Mouse (Mus musculus) CH12.LX (cell line): ENCODE results near the gene Itpr1. TPM values are rescaled to one million over a fixed set of nuclear protein-coding genes. Genes with fewer than 3 reads are reported as not detected.

Experiments
- DNase-seq: peaks from one replicate; pipeline ENCODE4 v3.0.0-alpha.2; 2013; ENCODE audit errors: extremely low read depth
- H3K27ac ChIP-seq: 2 replicates; pipeline ENCODE4 v1.5.1; 2012; ENCODE audit warnings: low read depth, mild to moderate bottlenecking, control low read depth, moderate library complexity; ENCODE audit not compliant: insufficient read depth
- H3K27me3 ChIP-seq: replicated peaks from 2 replicates; pipeline ENCODE3; 2012; ENCODE audit warnings: inconsistent platforms
- H3K36me3 ChIP-seq, 2 experiments: replicated peaks in 1 of 2; 2 replicates each; pipeline versions ENCODE3 to v1.6.1; 2012; ENCODE audit warnings: inconsistent platforms in 1 of 2, low read length in 1 of 2, mild to moderate bottlenecking in 1 of 2, mixed read lengths in 1 of 2, moderate library complexity in 1 of 2; ENCODE audit not compliant: control insufficient read depth in 1 of 2, insufficient read depth in 1 of 2
- H3K4me1 ChIP-seq, 2 experiments: 2 replicates each; pipeline ENCODE4 v1.6.1; 2012; ENCODE audit warnings: inconsistent platforms in 1 of 2, moderate library complexity in 1 of 2; ENCODE audit not compliant: insufficient read depth in 2 of 2, control insufficient read depth in 1 of 2
- H3K4me2 ChIP-seq: 2 replicates; pipeline ENCODE4 v1.6.1; 2012; ENCODE audit warnings: low read depth, mild to moderate bottlenecking, control low read depth; ENCODE audit not compliant: poor library complexity, insufficient read depth, severe bottlenecking
- H3K4me3 ChIP-seq, 3 experiments: fragments of 150-350 bp in 1 of 3; sonication (generic) in 1 of 3; replicated peaks in 1 of 3; 2 replicates each; pipeline versions ENCODE3 to v1.5.1; 2011 to 2012; ENCODE audit warnings: low read depth in 2 of 3, low read length in 2 of 3, mild to moderate bottlenecking in 2 of 3, moderate library complexity in 2 of 3, control low read depth in 1 of 3, improper control_type of control experiment in 1 of 3, inconsistent platforms in 1 of 3, mixed read lengths in 1 of 3; ENCODE audit not compliant: poor library complexity in 1 of 3
- H3K79me2 ChIP-seq: replicated peaks from 2 replicates; pipeline ENCODE4 v1.6.1; 2012; ENCODE audit warnings: mild to moderate bottlenecking, moderate library complexity; ENCODE audit not compliant: control insufficient read depth, poor library complexity, insufficient read depth, severe bottlenecking; ENCODE audit errors: extremely low read depth
- H3K9ac ChIP-seq: 2 replicates; pipeline ENCODE4 v1.6.1; 2012; ENCODE audit warnings: low read depth, mild to moderate bottlenecking, control low read depth, moderate library complexity; ENCODE audit not compliant: insufficient read depth
- H3K9me3 ChIP-seq: replicated peaks from 2 replicates; pipeline ENCODE3; 2012; ENCODE audit warnings: low read length, inconsistent platforms, mixed read lengths
- BHLHE40 ChIP-seq: IDR thresholded peaks from 2 replicates; pipeline ENCODE4 v1.6.1; 2011; ENCODE audit warnings: mild to moderate bottlenecking, low read depth, low read length, improper control_type of control experiment
- CHD1 ChIP-seq: IDR thresholded peaks from 2 replicates; pipeline ENCODE4 v1.6.1; 2012; ENCODE audit warnings: low read depth, low read length, improper control_type of control experiment, inconsistent platforms
- CHD2 ChIP-seq: IDR thresholded peaks from 2 replicates; pipeline ENCODE4 v1.6.1; 2011; ENCODE audit warnings: low read length, improper control_type of control experiment
- CTCF ChIP-seq, 2 experiments: IDR thresholded peaks in 1 of 2; conservative IDR thresholded peaks in 1 of 2; 2 replicates each; pipeline ENCODE4 v1.5.1; 2011 to 2012; ENCODE audit warnings: low read depth in 2 of 2, low read length in 2 of 2, improper control_type of control experiment in 1 of 2, inconsistent platforms in 1 of 2, mild to moderate bottlenecking in 1 of 2, moderate library complexity in 1 of 2
- E2F4 ChIP-seq: IDR thresholded peaks from 2 replicates; pipeline ENCODE4 v1.6.1; 2011; ENCODE audit warnings: low read depth, low read length, improper control_type of control experiment; ENCODE audit not compliant: insufficient replicate concordance
- EP300 ChIP-seq: IDR thresholded peaks from 2 replicates; pipeline ENCODE4 v1.6.1; 2011; ENCODE audit warnings: low read length, improper control_type of control experiment
- ETS1 ChIP-seq: conservative IDR thresholded peaks from 2 replicates; pipeline ENCODE4 v1.6.1; 2012; ENCODE audit warnings: low read depth, mild to moderate bottlenecking, inconsistent platforms, low read length, improper control_type of control experiment, moderate library complexity
- GABPA ChIP-seq: IDR thresholded peaks from 2 replicates; pipeline ENCODE4 v1.6.1; 2012; ENCODE audit warnings: low read depth, low read length, improper control_type of control experiment, inconsistent platforms; ENCODE audit not compliant: insufficient replicate concordance
- HCFC1 ChIP-seq: IDR thresholded peaks from 2 replicates; pipeline ENCODE4 v1.6.1; 2012; ENCODE audit warnings: low read depth, mild to moderate bottlenecking, inconsistent platforms, low read length, improper control_type of control experiment
- IRF4 ChIP-seq: IDR thresholded peaks from 2 replicates; pipeline ENCODE4 v1.6.1; 2014; ENCODE audit warnings: low read depth, mild to moderate bottlenecking, inconsistent platforms, low read length, improper control_type of control experiment
- JUND ChIP-seq: conservative IDR thresholded peaks from 2 replicates; pipeline ENCODE4 v1.6.1; 2011; ENCODE audit warnings: low read depth, low read length, improper control_type of control experiment
- KAT2A ChIP-seq: IDR thresholded peaks from 2 replicates; pipeline ENCODE4 v1.6.1; 2012; ENCODE audit warnings: low read length, improper control_type of control experiment, inconsistent platforms; ENCODE audit not compliant: insufficient replicate concordance
- MAX ChIP-seq: IDR thresholded peaks from 2 replicates; pipeline ENCODE4 v1.6.1; 2011; ENCODE audit warnings: low read length, improper control_type of control experiment
- MEF2A ChIP-seq: IDR thresholded peaks from 2 replicates; pipeline ENCODE4 v1.6.1; 2014; ENCODE audit warnings: low read depth, mild to moderate bottlenecking, inconsistent platforms, low read length, improper control_type of control experiment, borderline replicate concordance
- MYC ChIP-seq: IDR thresholded peaks from 2 replicates; pipeline ENCODE4 v1.6.1; 2011; ENCODE audit warnings: low read depth, mild to moderate bottlenecking, improper control_type of control experiment, low read length
- NRF1 ChIP-seq: IDR thresholded peaks from 2 replicates; pipeline ENCODE4 v1.6.1; 2014; ENCODE audit warnings: low read depth, mild to moderate bottlenecking, inconsistent platforms, low read length, improper control_type of control experiment, moderate library complexity
- PAX5 ChIP-seq: IDR thresholded peaks from 2 replicates; pipeline ENCODE4 v1.6.1; 2012; ENCODE audit warnings: low read length, inconsistent platforms, mixed read lengths
- POLR2A ChIP-seq: IDR thresholded peaks from 2 replicates; pipeline ENCODE4 v1.6.1; 2011; ENCODE audit warnings: low read depth, mild to moderate bottlenecking, improper control_type of control experiment, low read length
- RCOR1 ChIP-seq: conservative IDR thresholded peaks from 2 replicates; pipeline ENCODE4 v1.6.1; 2012; ENCODE audit warnings: low read depth, mild to moderate bottlenecking, inconsistent platforms, low read length, improper control_type of control experiment
- TBP ChIP-seq: conservative IDR thresholded peaks from 2 replicates; pipeline ENCODE4 v1.6.1; 2011; ENCODE audit warnings: low read depth, low read length, improper control_type of control experiment
- UBTF ChIP-seq: IDR thresholded peaks from 2 replicates; pipeline ENCODE4 v1.6.1; 2012; ENCODE audit warnings: low read depth, mild to moderate bottlenecking, inconsistent platforms, low read length, improper control_type of control experiment, moderate library complexity
- ZC3H11A ChIP-seq: IDR thresholded peaks from 2 replicates; pipeline ENCODE4 v1.6.1; 2012; ENCODE audit warnings: low read depth, mild to moderate bottlenecking, inconsistent platforms, low read length, improper control_type of control experiment
- ZMIZ1 ChIP-seq: IDR thresholded peaks from 2 replicates; pipeline ENCODE4 v1.6.1; 2012; ENCODE audit warnings: low read depth, mild to moderate bottlenecking, inconsistent platforms, low read length, improper control_type of control experiment
- ZNF384 ChIP-seq: IDR thresholded peaks from 2 replicates; pipeline ENCODE4 v1.6.1; 2012; ENCODE audit warnings: low read depth, low read length, improper control_type of control experiment, inconsistent platforms
- dilution Hi-C: fragments of 300-500 bp; cut with MboI; formaldehyde crosslinking; loops from 2 replicates; pipeline ENCODE4 v1.14.3; 2020; ENCODE audit warnings: low sequenced_read_pairs; ENCODE audit not compliant: extremely low pct_unique_long_range_greater_than_20kb, extremely low pct_ligation_motif_present
- in situ Hi-C: fragments of 300-500 bp; cut with MboI; formaldehyde crosslinking; loops from 3 replicates; pipeline ENCODE4 v1.14.3; 2019; ENCODE audit warnings: low sequenced_read_pairs, low pct_ligation_motif_present, low pct_unique_long_range_greater_than_20kb, mixed read lengths
- polyA plus RNA-seq: library from polyadenylated mRNA; unstranded; fragments of >175 nt; gene quantifications from 2 replicates; pipeline ENCODE4 v1.2.1, GENCODE M21; 2012; ENCODE audit warnings: low read depth; ENCODE audit not compliant: insufficient read length
- total RNA-seq, 2 experiments: library from RNA; depleted of rRNA; stranded (reverse); fragments of 300-350 nt in 1 of 2; fragments of >200 nt in 1 of 2; gene quantifications; 2 replicates each; pipeline ENCODE4 v1.2.3; 2012 to 2014

The Itpr1 gene
- total and polyA plus RNA-seq, 3 experiments, result 42.8 to 73.1 (median 53.4) TPM

DNA sequence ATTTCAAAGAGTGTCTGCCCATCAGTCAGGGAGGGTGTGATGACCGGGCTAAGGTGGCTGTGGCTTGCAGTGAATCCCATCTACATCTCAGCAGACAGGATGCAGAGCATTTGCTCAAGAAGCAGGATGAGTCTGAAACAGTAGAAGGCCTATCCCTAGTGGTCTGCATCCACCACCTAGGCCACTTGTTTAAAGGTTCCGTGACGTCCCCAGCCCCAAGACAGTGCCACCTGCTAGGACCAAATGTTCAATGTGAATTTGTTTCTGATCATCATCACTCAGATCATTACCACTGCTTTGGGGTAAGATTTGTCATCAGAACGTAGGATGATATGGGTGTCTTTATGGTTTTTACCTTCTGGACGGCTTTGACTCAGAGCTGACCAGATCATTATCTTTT lies 125.5 kb downstream of the Itpr1 start:
- TF ChIP-seq CHD1 (no peak), NRF1 (no peak), E2F4 (no peak), JUND (no peak; the same call in 1 of the 2 replicates), ZNF384 (no peak), CTCF (conservative IDR thresholded peaks at IDR 0.05 in 1 of 2, IDR thresholded peaks at IDR 0.05 in 1 of 2; ENCODE audit: low read depth in 2 of 2, low read length in 2 of 2) (no peak), GABPA (no peak), UBTF (no peak), BHLHE40 (peak; percentile 47), PAX5 (no peak), ETS1 (peak; percentile 52), IRF4 (peak; percentile 51; the same call in 1 of the 2 replicates), MYC (no peak), RCOR1 (no peak), TBP (no peak), MEF2A (no peak), ZC3H11A (no peak), POLR2A (no peak), EP300 (peak; percentile 45; the same call in 1 of the 2 replicates)
- TF ChIP-seq, all 38 proteins: peak for 4
- in situ Hi-C loops, result no loop called here
- DNase-seq, result peak; percentile 50
- Histone ChIP-seq H3K4me1 (peaks cover 49 to 96% of the 10 kb centered on the region in 2 experiments), H3K27me3 (no peaks in the 10 kb centered on the region), H3K4me2 (peak overlapping the region; percentile 77), H3K9ac (peak overlapping the region; percentile 65), H3K4me3 (peak overlapping the region in 1 of 3 experiments; percentile 33), H3K36me3 (peaks cover 20 to 40% of the 10 kb centered on the region in 2 experiments), H3K9me3 (no peaks in the 10 kb centered on the region), H3K79me2 (peaks cover 20% of the 10 kb centered on the region), H3K27ac (peak overlapping the region; percentile 84; the same call in 1 of the 2 replicates)
- dilution Hi-C loops, result no loop called here

DNA sequence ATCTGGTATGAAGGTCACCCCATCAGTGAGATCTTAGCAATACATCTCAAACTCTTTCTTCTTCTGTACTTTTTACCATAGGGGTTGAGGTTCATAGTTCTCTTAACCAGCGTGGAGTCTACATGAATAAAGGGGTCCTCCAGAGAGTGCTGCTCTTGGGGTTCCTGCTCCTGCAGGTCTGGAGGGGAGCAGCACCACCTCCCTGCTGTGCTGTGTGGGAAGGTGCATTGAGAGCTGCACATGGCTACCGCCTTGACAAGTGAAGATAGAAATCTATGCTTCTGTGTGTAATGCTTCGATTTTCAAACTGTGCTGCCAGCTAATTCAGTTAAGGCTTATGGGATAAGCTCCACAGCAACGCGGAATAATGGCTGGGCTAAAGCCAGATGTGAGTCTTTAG lies 130.1 kb downstream of the Itpr1 start:
- no peaks in the 10 kb centered on the region for H3K9me3 ChIP-seq
- in situ Hi-C loops (loop anchor here (10.0 kb wide), 1 partner anchor 108 kb away; no protein-coding TSS in a partner anchor), dilution Hi-C loops (no loop called here)
- H3K27ac ChIP-seq, result no peak overlapping the region
- no peak for DNase-seq
- H3K79me2 ChIP-seq, result peaks cover 10% of the 10 kb centered on the region
- H3K4me2 ChIP-seq, result no peak overlapping the region
- peaks cover 16 to 54% of the 10 kb centered on the region in 2 experiments for H3K36me3 ChIP-seq
- H3K9ac ChIP-seq, result no peak overlapping the region
- H3K4me3 ChIP-seq, result no peak overlapping the region
- TF ChIP-seq MAX (no peak), JUND (no peak), CHD2 (no peak), KAT2A (no peak), MEF2A (no peak), CTCF (conservative IDR thresholded peaks at IDR 0.05 in 1 of 2, IDR thresholded peaks at IDR 0.05 in 1 of 2; ENCODE audit: low read depth in 2 of 2, low read length in 2 of 2) (no peak), HCFC1 (no peak), ZMIZ1 (no peak)
- H3K4me1 ChIP-seq, result peaks cover 33 to 67% of the 10 kb centered on the region in 2 experiments
- H3K27me3 ChIP-seq, result no peaks in the 10 kb centered on the region
